Mouse (Mus musculus): Measurements from ENCODE around the gene Tmem132b. TPM values are rescaled to one million over a fixed set of nuclear protein-coding genes. Genes with fewer than 3 reads are reported as not detected.

Gene Tmem132b
- polyA plus RNA-seq, 1 experiment from 2014 or later: not detected

- Histone ChIP-seq H3K79me2 (ENCODE audit: inconsistent target) (no peaks in the 10 kb centered on the region), H3K4me3 (ENCODE audit: inconsistent target) (no peak overlapping the region), H3K36me3 (ENCODE audit: inconsistent target) (no peaks in the 10 kb centered on the region), H3K27ac (no peak overlapping the region)
- 4% methylated on average over 50 of the region's 64 CpGs for WGBS (ENCODE audit: missing documents)
Measured at GRCm38 (mm10) chr5:125532545-125533224, 1.1 kb downstream of the Tmem132b start.

DNA sequence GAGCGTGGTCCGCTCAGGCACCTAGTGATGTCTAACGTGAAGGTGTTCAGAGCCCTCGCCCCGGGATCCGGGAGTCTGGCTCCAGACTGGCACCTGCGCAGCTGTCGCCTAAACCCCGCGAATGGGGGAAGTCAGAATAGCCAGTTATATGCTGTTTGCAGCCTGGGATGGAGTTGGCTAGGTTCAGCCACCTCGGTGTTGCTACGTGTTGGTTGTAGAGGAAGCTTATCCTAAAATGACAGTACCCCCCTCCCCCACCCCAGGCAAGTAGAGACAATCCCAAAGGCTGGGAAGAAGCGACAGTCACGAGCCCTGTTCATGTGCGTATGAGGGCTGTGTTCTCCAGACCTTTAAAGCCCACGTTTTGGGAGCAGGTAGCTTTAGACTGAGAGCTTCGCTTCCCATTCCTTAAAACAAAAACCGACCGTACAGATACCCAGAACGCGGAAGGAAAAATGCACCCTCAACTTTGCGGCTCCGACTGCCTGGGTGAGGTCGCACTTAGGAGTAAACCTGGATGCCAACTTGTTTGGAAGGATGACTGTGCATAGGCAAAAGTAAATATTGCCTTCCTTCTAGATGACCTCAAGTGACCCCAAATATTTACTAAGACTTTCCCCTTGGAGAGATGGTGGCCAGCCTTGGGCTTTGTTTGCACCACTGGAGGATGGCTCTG, 1.8 kb downstream of the Tmem132b start:
- H3K36me3 ChIP-seq (ENCODE audit: inconsistent target): no peaks in the 10 kb centered on the region
- H3K79me2 ChIP-seq (ENCODE audit: inconsistent target): no peaks in the 10 kb centered on the region
- 4% methylated on average over 24 of the region's 24 CpGs for WGBS (ENCODE audit: missing documents)
- H3K4me3 ChIP-seq (ENCODE audit: inconsistent target): no peak overlapping the region
- H3K27ac ChIP-seq: no peak overlapping the region

- WGBS (ENCODE audit: missing documents): 17% methylated on average over 7 of the region's 7 CpGs
Measured at GRCm38 (mm10) chr5:125534168-125534610, 2.6 kb downstream of the Tmem132b start.

GRCm38 (mm10) chr5:125534611-125535324, 3.2 kb downstream of the Tmem132b start:
- Histone ChIP-seq H3K36me3 (ENCODE audit: inconsistent target) (no peaks in the 10 kb centered on the region), H3K4me3 (ENCODE audit: inconsistent target) (no peak overlapping the region), H3K79me2 (ENCODE audit: inconsistent target) (no peaks in the 10 kb centered on the region), H3K27ac (no peak overlapping the region)
- WGBS (ENCODE audit: missing documents): 6% methylated on average over 26 of the region's 26 CpGs

More at GRCm38 (mm10) chr5:125534168-125534610, 2.6 kb downstream of the Tmem132b start:
- H3K79me2 ChIP-seq (ENCODE audit: inconsistent target): no peaks in the 10 kb centered on the region
- H3K36me3 ChIP-seq (ENCODE audit: inconsistent target): no peaks in the 10 kb centered on the region
- no peak overlapping the region for H3K27ac ChIP-seq
- H3K4me3 ChIP-seq (ENCODE audit: inconsistent target): no peak overlapping the region

- Histone ChIP-seq H3K27ac (no peak overlapping the region), H3K79me2 (ENCODE audit: inconsistent target) (no peaks in the 10 kb centered on the region), H3K36me3 (ENCODE audit: inconsistent target) (no peaks in the 10 kb centered on the region), H3K4me3 (ENCODE audit: inconsistent target) (no peak overlapping the region)
- 95% methylated on average over 2 of the region's 2 CpGs for WGBS (ENCODE audit: missing documents)
Measured at GRCm38 (mm10) chr5:125545090-125545489, 13.5 kb downstream of the Tmem132b start.

DNA sequence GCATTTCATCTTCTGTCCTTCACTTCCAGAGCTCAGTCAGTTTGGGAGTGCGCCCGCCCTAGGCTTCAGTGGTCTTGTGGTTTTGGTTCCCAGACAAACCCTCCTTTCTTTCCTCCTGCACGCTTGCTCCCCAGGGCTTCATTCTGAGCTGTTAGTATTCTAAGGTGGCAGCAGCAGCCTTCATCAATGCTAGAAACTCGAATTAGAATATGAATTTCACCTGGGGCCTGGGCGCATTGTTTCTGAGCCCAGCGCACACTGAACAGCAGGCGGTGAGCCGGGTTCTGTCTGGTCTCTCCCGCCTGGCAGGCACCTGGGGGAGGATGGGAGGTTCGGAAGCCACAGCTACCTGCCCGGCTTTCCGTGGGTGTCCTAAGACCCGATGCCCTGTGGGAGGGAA, 14.7 kb downstream of the Tmem132b start:
- Histone ChIP-seq H3K36me3 (ENCODE audit: inconsistent target) (no peaks in the 10 kb centered on the region), H3K4me3 (ENCODE audit: inconsistent target) (no peak overlapping the region), H3K79me2 (ENCODE audit: inconsistent target) (no peaks in the 10 kb centered on the region), H3K27ac (no peak overlapping the region)
- 27% methylated on average over 13 of the region's 13 CpGs for WGBS (ENCODE audit: missing documents)

- Histone ChIP-seq H3K36me3 (ENCODE audit: inconsistent target) (no peaks in the 10 kb centered on the region), H3K79me2 (ENCODE audit: inconsistent target) (no peaks in the 10 kb centered on the region), H3K4me3 (ENCODE audit: inconsistent target) (no peak overlapping the region), H3K27ac (no peak overlapping the region)
- 36% methylated on average over 11 of the region's 11 CpGs for WGBS (ENCODE audit: missing documents)
Measured at GRCm38 (mm10) chr5:125549750-125550489, 18.3 kb downstream of the Tmem132b start.

DNA sequence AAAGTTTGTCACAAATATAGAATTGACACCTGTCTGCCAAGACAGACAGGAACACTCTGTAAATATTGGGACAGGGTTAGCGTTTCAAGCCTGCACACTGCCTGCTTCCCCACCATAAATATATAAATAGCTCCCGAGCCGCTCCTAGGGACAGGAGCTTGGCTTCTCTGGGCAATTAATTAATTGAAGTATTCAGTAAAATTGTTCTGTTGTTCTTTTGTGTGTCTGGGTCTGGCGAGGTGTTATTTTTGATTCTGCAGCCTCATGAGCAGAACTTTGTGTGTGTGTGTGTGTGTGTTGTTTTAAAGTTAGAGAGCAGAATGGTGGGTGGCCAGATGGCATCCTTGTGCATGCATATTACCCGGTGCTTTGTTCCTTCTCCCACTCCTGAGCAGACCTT, 24.2 kb downstream of the Tmem132b start:
- 79% methylated on average over 5 of the region's 5 CpGs for WGBS (ENCODE audit: missing documents)
- no peaks in the 10 kb centered on the region for H3K36me3 ChIP-seq (ENCODE audit: inconsistent target)
- H3K79me2 ChIP-seq (ENCODE audit: inconsistent target): no peaks in the 10 kb centered on the region
- no peak overlapping the region for H3K27ac ChIP-seq
- H3K4me3 ChIP-seq (ENCODE audit: inconsistent target): no peak overlapping the region

- H3K36me3 ChIP-seq (ENCODE audit: inconsistent target): no peaks in the 10 kb centered on the region
- H3K4me3 ChIP-seq (ENCODE audit: inconsistent target): no peak overlapping the region
- H3K79me2 ChIP-seq (ENCODE audit: inconsistent target): no peaks in the 10 kb centered on the region
- H3K27ac ChIP-seq: no peak overlapping the region
- 65% methylated on average over 6 of the region's 6 CpGs for WGBS (ENCODE audit: missing documents)
Measured at GRCm38 (mm10) chr5:125563492-125563891, 31.9 kb downstream of the Tmem132b start.

GRCm38 (mm10) chr5:125565725-125566124, 34.2 kb downstream of the Tmem132b start:
- Histone ChIP-seq H3K36me3 (ENCODE audit: inconsistent target) (no peaks in the 10 kb centered on the region), H3K4me3 (ENCODE audit: inconsistent target) (no peak overlapping the region), H3K27ac (no peak overlapping the region), H3K79me2 (ENCODE audit: inconsistent target) (no peaks in the 10 kb centered on the region)
- 85% methylated on average over 11 of the region's 11 CpGs for WGBS (ENCODE audit: missing documents)

GRCm38 (mm10) chr5:125568457-125568856, 36.9 kb downstream of the Tmem132b start:
- no peaks in the 10 kb centered on the region for H3K36me3 ChIP-seq (ENCODE audit: inconsistent target)
- no peak overlapping the region for H3K27ac ChIP-seq
- H3K4me3 ChIP-seq (ENCODE audit: inconsistent target): no peak overlapping the region
- no peaks in the 10 kb centered on the region for H3K79me2 ChIP-seq (ENCODE audit: inconsistent target)

- Histone ChIP-seq H3K36me3 (ENCODE audit: inconsistent target) (no peaks in the 10 kb centered on the region), H3K79me2 (ENCODE audit: inconsistent target) (no peaks in the 10 kb centered on the region), H3K4me3 (ENCODE audit: inconsistent target) (no peak overlapping the region), H3K27ac (no peak overlapping the region)
- 96% methylated on average over 5 of the region's 5 CpGs for WGBS (ENCODE audit: missing documents)
Measured at GRCm38 (mm10) chr5:125572011-125572410, 40.4 kb downstream of the Tmem132b start.

DNA sequence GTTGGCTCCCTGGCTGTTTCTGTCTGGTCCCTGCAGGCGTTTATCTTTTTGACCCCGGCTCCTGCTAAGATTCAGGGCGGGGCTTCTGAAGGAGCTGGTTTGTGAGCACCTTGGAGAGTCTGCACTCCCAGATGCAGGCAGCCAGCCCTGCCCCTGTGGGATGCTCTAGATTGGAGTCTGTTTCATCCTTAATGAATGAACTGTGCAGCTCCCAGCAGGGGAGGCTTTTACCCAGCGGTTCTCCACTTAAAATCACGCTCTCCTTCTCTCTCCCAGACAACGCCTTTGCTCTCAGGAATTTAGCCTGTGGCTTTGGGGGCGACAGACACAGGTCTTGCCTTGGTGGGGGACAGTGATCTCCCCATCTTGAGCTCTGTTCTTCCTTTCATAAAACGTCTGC, 43.3 kb downstream of the Tmem132b start:
- WGBS (ENCODE audit: missing documents): 28% methylated on average over 8 of the region's 8 CpGs
- no peak overlapping the region for H3K27ac ChIP-seq
- no peaks in the 10 kb centered on the region for H3K36me3 ChIP-seq (ENCODE audit: inconsistent target)
- H3K4me3 ChIP-seq (ENCODE audit: inconsistent target): no peak overlapping the region
- H3K79me2 ChIP-seq (ENCODE audit: inconsistent target): no peaks in the 10 kb centered on the region

GRCm38 (mm10) chr5:125575866-125576265, 44.3 kb downstream of the Tmem132b start:
- Histone ChIP-seq H3K27ac (no peak overlapping the region), H3K36me3 (ENCODE audit: inconsistent target) (no peaks in the 10 kb centered on the region), H3K4me3 (ENCODE audit: inconsistent target) (no peak overlapping the region), H3K79me2 (ENCODE audit: inconsistent target) (no peaks in the 10 kb centered on the region)
- 86% methylated on average over 2 of the region's 2 CpGs for WGBS (ENCODE audit: missing documents)
